Mouse (Mus musculus): ENCODE measurements at regions not wholly inside any gene's neighbourhood (a gene's known extent, or its start where the extent isn't known, plus 50 kb on each side); places are given as distances from the start of the nearest gene placed in this dataset.

GRCm38 (mm10) chr10:35620853-35621252 is 90.8 kb downstream of the Amd2 start:
- Histone ChIP-seq H3K4me2 (ENCODE audit: insufficient read depth, low read depth, poor library complexity, severe bottlenecking) (no peak overlapping the region), H3K36me3 (replicated peaks in 1 of 2; ENCODE audit: control insufficient read depth in 1 of 2, insufficient read depth in 1 of 2, low read length in 1 of 2) (no peaks in the 10 kb centered on the region), H3K4me1 (ENCODE audit: control insufficient read depth in 1 of 2, insufficient read depth in 2 of 2) (peaks cover 0 to 5% of the 10 kb centered on the region in 2 experiments; a peak in 1 of 4 replicates), H3K9ac (ENCODE audit: insufficient read depth, low read depth) (no peak overlapping the region), H3K27me3 (replicated peaks) (no peaks in the 10 kb centered on the region), H3K27ac (ENCODE audit: insufficient read depth, low read depth) (no peak overlapping the region), H3K9me3 (replicated peaks; ENCODE audit: low read length) (peaks cover 3% of the 10 kb centered on the region), H3K4me3 (replicated peaks in 1 of 3; ENCODE audit: low read depth in 2 of 3, low read length in 2 of 3, poor library complexity in 1 of 3) (no peak overlapping the region), H3K79me2 (replicated peaks; ENCODE audit: control insufficient read depth, extremely low read depth, insufficient read depth, poor library complexity, severe bottlenecking) (no peaks in the 10 kb centered on the region)
- no peak for DNase-seq (ENCODE audit: extremely low read depth)
- no peak for TF ChIP-seq USF2 (conservative IDR thresholded peaks at IDR 0.05; ENCODE audit: low read depth, low read length)
- TF ChIP-seq UBTF (IDR thresholded peaks at IDR 0.05; ENCODE audit: low read depth, low read length) = no peak
- no peak for TF ChIP-seq RCOR1 (conservative IDR thresholded peaks at IDR 0.05; ENCODE audit: low read depth, low read length)
- no peak for TF ChIP-seq EP300 (IDR thresholded peaks at IDR 0.05; ENCODE audit: low read length)
- no peak for TF ChIP-seq NELFE (IDR thresholded peaks at IDR 0.05; ENCODE audit: low read depth, low read length)
- TF ChIP-seq ZC3H11A (IDR thresholded peaks at IDR 0.05; ENCODE audit: low read depth, low read length) = no peak
- TF ChIP-seq ZNF384 (IDR thresholded peaks at IDR 0.05; ENCODE audit: low read depth, low read length) = no peak
- no peak for TF ChIP-seq CHD2 (IDR thresholded peaks at IDR 0.05; ENCODE audit: low read length)
- TF ChIP-seq MAX (IDR thresholded peaks at IDR 0.05; ENCODE audit: low read length) = no peak
- no peak for TF ChIP-seq ZKSCAN1 (IDR thresholded peaks at IDR 0.05; ENCODE audit: borderline replicate concordance, low read depth, low read length)
- no peak for TF ChIP-seq KAT2A (IDR thresholded peaks at IDR 0.05; ENCODE audit: insufficient replicate concordance, low read length)
- in situ Hi-C loops (cut with MboI; ENCODE audit: low pct_ligation_motif_present, low pct_unique_long_range_greater_than_20kb, low sequenced_read_pairs) (no loop called here), dilution Hi-C loops (cut with MboI; ENCODE audit: extremely low pct_ligation_motif_present, extremely low pct_unique_long_range_greater_than_20kb, low sequenced_read_pairs) (no loop called here)

GRCm38 (mm10) chr10:35586251-35586650 is 125.4 kb downstream of the Amd2 start:
- Histone ChIP-seq H3K9ac (ENCODE audit: insufficient read depth, low read depth) (no peak overlapping the region), H3K4me1 (ENCODE audit: control insufficient read depth in 1 of 2, insufficient read depth in 2 of 2) (peaks cover 0 to 8% of the 10 kb centered on the region in 2 experiments; a peak in 1 of 4 replicates), H3K27me3 (replicated peaks) (no peaks in the 10 kb centered on the region), H3K4me3 (replicated peaks in 1 of 3; ENCODE audit: low read depth in 2 of 3, low read length in 2 of 3, poor library complexity in 1 of 3) (no peak overlapping the region), H3K9me3 (replicated peaks; ENCODE audit: low read length) (no peaks in the 10 kb centered on the region), H3K36me3 (replicated peaks in 1 of 2; ENCODE audit: control insufficient read depth in 1 of 2, insufficient read depth in 1 of 2, low read length in 1 of 2) (no peaks in the 10 kb centered on the region), H3K4me2 (ENCODE audit: insufficient read depth, low read depth, poor library complexity, severe bottlenecking) (no peak overlapping the region), H3K79me2 (replicated peaks; ENCODE audit: control insufficient read depth, extremely low read depth, insufficient read depth, poor library complexity, severe bottlenecking) (no peaks in the 10 kb centered on the region), H3K27ac (ENCODE audit: insufficient read depth, low read depth) (no peak overlapping the region)
- peak; percentile 89 for DNase-seq (ENCODE audit: extremely low read depth)
- dilution Hi-C loops (cut with MboI; ENCODE audit: extremely low pct_ligation_motif_present, extremely low pct_unique_long_range_greater_than_20kb, low sequenced_read_pairs) = no loop called here
- in situ Hi-C loops (cut with MboI; ENCODE audit: low pct_ligation_motif_present, low pct_unique_long_range_greater_than_20kb, low sequenced_read_pairs) = no loop called here
- TF ChIP-seq SIN3A (IDR thresholded peaks at IDR 0.05; ENCODE audit: low read length) (no peak), PAX5 (IDR thresholded peaks at IDR 0.05; ENCODE audit: low read length) (no peak), KAT2A (IDR thresholded peaks at IDR 0.05; ENCODE audit: insufficient replicate concordance, low read length) (no peak), CTCF (conservative IDR thresholded peaks at IDR 0.05 in 1 of 2, IDR thresholded peaks at IDR 0.05 in 1 of 2; ENCODE audit: low read depth in 2 of 2, low read length in 2 of 2) (no peak), UBTF (IDR thresholded peaks at IDR 0.05; ENCODE audit: low read depth, low read length) (no peak), MAZ (IDR thresholded peaks at IDR 0.05; ENCODE audit: low read depth, low read length) (no peak), HCFC1 (IDR thresholded peaks at IDR 0.05; ENCODE audit: low read depth, low read length) (no peak), ZKSCAN1 (IDR thresholded peaks at IDR 0.05; ENCODE audit: borderline replicate concordance, low read depth, low read length) (no peak), JUN (IDR thresholded peaks at IDR 0.05; ENCODE audit: insufficient read depth, low read depth, low read length) (peak; percentile 16; the same call in 1 of the 2 replicates), TCF12 (IDR thresholded peaks at IDR 0.05; ENCODE audit: low read depth, low read length) (peak; percentile 24; the same call in 1 of the 2 replicates), TBP (conservative IDR thresholded peaks at IDR 0.05; ENCODE audit: low read depth, low read length) (no peak), IRF4 (IDR thresholded peaks at IDR 0.05; ENCODE audit: low read depth, low read length) (peak; percentile 50; the same call in 1 of the 2 replicates), GABPA (IDR thresholded peaks at IDR 0.05; ENCODE audit: insufficient replicate concordance, low read depth, low read length) (no peak), MYC (IDR thresholded peaks at IDR 0.05; ENCODE audit: low read depth, low read length) (peak; percentile 53; the same call in 1 of the 2 replicates), ZMIZ1 (IDR thresholded peaks at IDR 0.05; ENCODE audit: low read depth, low read length) (no peak), E2F4 (IDR thresholded peaks at IDR 0.05; ENCODE audit: insufficient replicate concordance, low read depth, low read length) (no peak), USF2 (conservative IDR thresholded peaks at IDR 0.05; ENCODE audit: low read depth, low read length) (no peak), MAX (IDR thresholded peaks at IDR 0.05; ENCODE audit: low read length) (no peak), MAFK (IDR thresholded peaks at IDR 0.05; ENCODE audit: insufficient replicate concordance, low read length) (0 out of 2 replicates have a peak, but pooled peaks have one; percentile 47), EP300 (IDR thresholded peaks at IDR 0.05; ENCODE audit: low read length) (peak; percentile 83), ZNF384 (IDR thresholded peaks at IDR 0.05; ENCODE audit: low read depth, low read length) (no peak), ZC3H11A (IDR thresholded peaks at IDR 0.05; ENCODE audit: low read depth, low read length) (no peak), MEF2A (IDR thresholded peaks at IDR 0.05; ENCODE audit: borderline replicate concordance, low read depth, low read length) (peak; percentile 34; the same call in 1 of the 2 replicates), MXI1 (IDR thresholded peaks at IDR 0.05; ENCODE audit: low read depth, low read length) (no peak), SMC3 (IDR thresholded peaks at IDR 0.05; ENCODE audit: low read depth, low read length) (no peak), USF1 (IDR thresholded peaks at IDR 0.05; ENCODE audit: low read depth, low read length) (no peak), JUND (conservative IDR thresholded peaks at IDR 0.05; ENCODE audit: low read depth, low read length) (peak; percentile 62), NRF1 (IDR thresholded peaks at IDR 0.05; ENCODE audit: low read depth, low read length) (no peak), POLR2A (IDR thresholded peaks at IDR 0.05; ENCODE audit: low read depth, low read length) (no peak)

Measured in CH12.LX (cell line).